Mouse (Mus musculus): ENCODE measurements around the gene Vstm4. TPM values are rescaled to one million over a fixed set of nuclear protein-coding genes. Genes with fewer than 3 reads are reported as not detected.

Gene Vstm4
- polyA plus RNA-seq, 1 experiment from 2014 or later = 35.4 TPM

- Histone ChIP-seq H3K9me3 (ENCODE audit: control insufficient read depth, low read length) (no peaks in the 10 kb centered on the region), H3K27ac (ENCODE audit: low read depth, low read length) (no peak overlapping the region), H3K4me3 (ENCODE audit: low read length) (no peak overlapping the region), H3K4me2 (replicated peaks; ENCODE audit: low read depth, low read length) (no peak overlapping the region), H3K27me3 (ENCODE audit: control insufficient read depth, insufficient read depth, low read length) (0 out of 2 replicates have a peak, but pooled peaks cover 4% of the 10 kb centered on the region), H3K36me3 (ENCODE audit: control insufficient read depth, insufficient read depth, low read length) (no peaks in the 10 kb centered on the region), H3K4me1 (ENCODE audit: control insufficient read depth, insufficient read depth, low read length) (no peaks in the 10 kb centered on the region), H3K9ac (ENCODE audit: low read depth, low read length) (no peak overlapping the region)
- 61% methylated on average over 6 of the region's 6 CpGs for WGBS
- no peak for ATAC-seq (ENCODE audit: low FRiP score, low TSS enrichment)
These were observed 77.5 kb downstream of the Vstm4 start for GRCm38 (mm10) chr14:32934064-32934463.

GRCm38 (mm10) chr14:32939217-32939616 lies 82.7 kb downstream of the Vstm4 start:
- H3K9ac ChIP-seq (ENCODE audit: low read depth, low read length) = no peak overlapping the region
- WGBS = 86% methylated on average over 5 of the region's 5 CpGs
- H3K36me3 ChIP-seq (ENCODE audit: control insufficient read depth, insufficient read depth, low read length) = no peaks in the 10 kb centered on the region
- peaks cover 4% of the 10 kb centered on the region for H3K27me3 ChIP-seq (ENCODE audit: control insufficient read depth, insufficient read depth, low read length)
- H3K4me1 ChIP-seq (ENCODE audit: control insufficient read depth, insufficient read depth, low read length) = no peaks in the 10 kb centered on the region
- H3K4me2 ChIP-seq (replicated peaks; ENCODE audit: low read depth, low read length) = no peak overlapping the region
- H3K4me3 ChIP-seq (ENCODE audit: low read length) = no peak overlapping the region
- no peak overlapping the region for H3K27ac ChIP-seq (ENCODE audit: low read depth, low read length)
- no peaks in the 10 kb centered on the region for H3K9me3 ChIP-seq (ENCODE audit: control insufficient read depth, low read length)
- no peak for ATAC-seq (ENCODE audit: low FRiP score, low TSS enrichment)

- H3K27ac ChIP-seq (ENCODE audit: low read depth, low read length) = no peak overlapping the region
- H3K9ac ChIP-seq (ENCODE audit: low read depth, low read length) = no peak overlapping the region
- H3K9me3 ChIP-seq (ENCODE audit: control insufficient read depth, low read length) = no peaks in the 10 kb centered on the region
- peaks cover 14% of the 10 kb centered on the region; the same call in 1 of the 2 replicates for H3K4me1 ChIP-seq (ENCODE audit: control insufficient read depth, insufficient read depth, low read length)
- H3K36me3 ChIP-seq (ENCODE audit: control insufficient read depth, insufficient read depth, low read length) = no peaks in the 10 kb centered on the region
- no peak overlapping the region for H3K4me3 ChIP-seq (ENCODE audit: low read length)
- no peak for ATAC-seq (ENCODE audit: low FRiP score, low TSS enrichment)
- WGBS = 83% methylated on average over 2 of the region's 2 CpGs
- peaks cover 9% of the 10 kb centered on the region for H3K27me3 ChIP-seq (ENCODE audit: control insufficient read depth, insufficient read depth, low read length)
- H3K4me2 ChIP-seq (replicated peaks; ENCODE audit: low read depth, low read length) = no peak overlapping the region
These were observed 91.0 kb downstream of the Vstm4 start for GRCm38 (mm10) chr14:32947512-32947911.

- Histone ChIP-seq H3K4me1 (ENCODE audit: control insufficient read depth, insufficient read depth, low read length) (peaks cover 14% of the 10 kb centered on the region; the same call in 1 of the 2 replicates), H3K27me3 (ENCODE audit: control insufficient read depth, insufficient read depth, low read length) (peaks cover 9% of the 10 kb centered on the region; the same call in 1 of the 2 replicates), H3K36me3 (ENCODE audit: control insufficient read depth, insufficient read depth, low read length) (no peaks in the 10 kb centered on the region), H3K9me3 (ENCODE audit: control insufficient read depth, low read length) (no peaks in the 10 kb centered on the region), H3K27ac (ENCODE audit: low read depth, low read length) (peak overlapping the region; percentile 10; the same call in 1 of the 2 replicates), H3K9ac (ENCODE audit: low read depth, low read length) (no peak overlapping the region), H3K4me2 (replicated peaks; ENCODE audit: low read depth, low read length) (no peak overlapping the region), H3K4me3 (ENCODE audit: low read length) (no peak overlapping the region)
- ATAC-seq (ENCODE audit: low FRiP score, low TSS enrichment) = peak; percentile 91
- 18% methylated on average over 20 of the region's 20 CpGs for WGBS
These were observed 94.1 kb downstream of the Vstm4 start for GRCm38 (mm10) chr14:32950312-32951301.

GRCm38 (mm10) chr14:32956486-32956885 lies 99.9 kb downstream of the Vstm4 start:
- Histone ChIP-seq H3K27me3 (ENCODE audit: control insufficient read depth, insufficient read depth, low read length) (peaks cover 12% of the 10 kb centered on the region), H3K4me1 (ENCODE audit: control insufficient read depth, insufficient read depth, low read length) (peaks cover 12% of the 10 kb centered on the region; the same call in 1 of the 2 replicates), H3K36me3 (ENCODE audit: control insufficient read depth, insufficient read depth, low read length) (no peaks in the 10 kb centered on the region), H3K9me3 (ENCODE audit: control insufficient read depth, low read length) (no peaks in the 10 kb centered on the region), H3K4me2 (replicated peaks; ENCODE audit: low read depth, low read length) (no peak overlapping the region), H3K27ac (ENCODE audit: low read depth, low read length) (no peak overlapping the region), H3K9ac (ENCODE audit: low read depth, low read length) (no peak overlapping the region), H3K4me3 (ENCODE audit: low read length) (no peak overlapping the region)
- ATAC-seq (ENCODE audit: low FRiP score, low TSS enrichment) = no peak
- 72% methylated on average over 8 of the region's 8 CpGs for WGBS

- H3K36me3 ChIP-seq (ENCODE audit: control insufficient read depth, insufficient read depth, low read length) = no peaks in the 10 kb centered on the region
- peaks cover 14% of the 10 kb centered on the region for H3K27me3 ChIP-seq (ENCODE audit: control insufficient read depth, insufficient read depth, low read length)
These were observed 102.1 kb downstream of the Vstm4 start for GRCm38 (mm10) chr14:32958671-32959070.

GRCm38 (mm10) chr14:32960481-32960880 lies 103.9 kb downstream of the Vstm4 start:
- Histone ChIP-seq H3K4me3 (ENCODE audit: low read length) (no peak overlapping the region), H3K27me3 (ENCODE audit: control insufficient read depth, insufficient read depth, low read length) (peaks cover 14% of the 10 kb centered on the region), H3K36me3 (ENCODE audit: control insufficient read depth, insufficient read depth, low read length) (no peaks in the 10 kb centered on the region), H3K9ac (ENCODE audit: low read depth, low read length) (no peak overlapping the region), H3K4me2 (replicated peaks; ENCODE audit: low read depth, low read length) (no peak overlapping the region), H3K4me1 (ENCODE audit: control insufficient read depth, insufficient read depth, low read length) (peaks cover 7% of the 10 kb centered on the region; the same call in 1 of the 2 replicates), H3K27ac (ENCODE audit: low read depth, low read length) (no peak overlapping the region), H3K9me3 (ENCODE audit: control insufficient read depth, low read length) (no peaks in the 10 kb centered on the region)
- no peak for ATAC-seq (ENCODE audit: low FRiP score, low TSS enrichment)
- 47% methylated on average over 5 of the region's 5 CpGs for WGBS

More at GRCm38 (mm10) chr14:32958671-32959070, 102.1 kb downstream of the Vstm4 start:
- Histone ChIP-seq H3K9ac (ENCODE audit: low read depth, low read length) (no peak overlapping the region), H3K4me3 (ENCODE audit: low read length) (no peak overlapping the region), H3K9me3 (ENCODE audit: control insufficient read depth, low read length) (no peaks in the 10 kb centered on the region), H3K4me2 (replicated peaks; ENCODE audit: low read depth, low read length) (no peak overlapping the region), H3K27ac (ENCODE audit: low read depth, low read length) (no peak overlapping the region), H3K4me1 (ENCODE audit: control insufficient read depth, insufficient read depth, low read length) (peaks cover 7% of the 10 kb centered on the region; the same call in 1 of the 2 replicates)
- 15% methylated on average over 8 of the region's 8 CpGs for WGBS
- peak; percentile 26; the same call in 1 of the 2 replicates for ATAC-seq (ENCODE audit: low FRiP score, low TSS enrichment)

GRCm38 (mm10) chr14:32964742-32965141 lies 108.2 kb downstream of the Vstm4 start:
- Histone ChIP-seq H3K36me3 (ENCODE audit: control insufficient read depth, insufficient read depth, low read length) (no peaks in the 10 kb centered on the region), H3K27ac (ENCODE audit: low read depth, low read length) (no peak overlapping the region), H3K9ac (ENCODE audit: low read depth, low read length) (no peak overlapping the region), H3K4me1 (ENCODE audit: control insufficient read depth, insufficient read depth, low read length) (no peaks in the 10 kb centered on the region), H3K27me3 (ENCODE audit: control insufficient read depth, insufficient read depth, low read length) (peaks cover 13% of the 10 kb centered on the region), H3K4me2 (replicated peaks; ENCODE audit: low read depth, low read length) (no peak overlapping the region), H3K4me3 (ENCODE audit: low read length) (no peak overlapping the region), H3K9me3 (ENCODE audit: control insufficient read depth, low read length) (no peaks in the 10 kb centered on the region)
- 31% methylated on average over 10 of the region's 10 CpGs for WGBS
- ATAC-seq (ENCODE audit: low FRiP score, low TSS enrichment) = peak; percentile 79

GRCm38 (mm10) chr14:32970700-32971099 lies 114.1 kb downstream of the Vstm4 start:
- Histone ChIP-seq H3K4me2 (replicated peaks; ENCODE audit: low read depth, low read length) (no peak overlapping the region), H3K27ac (ENCODE audit: low read depth, low read length) (no peak overlapping the region), H3K27me3 (ENCODE audit: control insufficient read depth, insufficient read depth, low read length) (peaks cover 5% of the 10 kb centered on the region), H3K9ac (ENCODE audit: low read depth, low read length) (no peak overlapping the region), H3K4me1 (ENCODE audit: control insufficient read depth, insufficient read depth, low read length) (no peaks in the 10 kb centered on the region), H3K9me3 (ENCODE audit: control insufficient read depth, low read length) (no peaks in the 10 kb centered on the region), H3K36me3 (ENCODE audit: control insufficient read depth, insufficient read depth, low read length) (no peaks in the 10 kb centered on the region), H3K4me3 (ENCODE audit: low read length) (no peak overlapping the region)
- ATAC-seq (ENCODE audit: low FRiP score, low TSS enrichment) = no peak
- 77% methylated on average over 9 of the region's 9 CpGs for WGBS

Data from kidney, embryonic 14.5 days (tissue).